Mouse (Mus musculus): Measurements from ENCODE around the gene Borcs7.

- no peak for TF ChIP-seq CTCF (IDR thresholded peaks at IDR 0.05; ENCODE audit: borderline replicate concordance, insufficient read depth, low read length)
- TF ChIP-seq POLR2A (IDR thresholded peaks at IDR 0.05; ENCODE audit: low read depth, low read length) = no peak
Measured at GRCm38 (mm10) chr19:46747799-46748198, 58.1 kb downstream of the Borcs7 start.

Measured in embryonic fibroblast, embryonic 13.5 days (primary cell).